Mouse (Mus musculus) midbrain, embryonic 14.5 days (tissue): Measurements from ENCODE around the gene Slc4a5. TPM values are rescaled to one million over a fixed set of nuclear protein-coding genes. Genes with fewer than 3 reads are reported as not detected.

Experiments used
- ATAC-seq: fragments of 200-750 bp; cut with Nextera tagmentation; 2 replicates; pipeline ENCODE4 v1.8.0; 2017; ENCODE audit warnings: moderate number of reproducible peaks, moderate library complexity; ENCODE audit not compliant: low FRiP score, low TSS enrichment
- DNase-seq: peaks from one replicate; pipeline ENCODE4 v3.0.0-alpha.2; 2015
- H3K27ac ChIP-seq: fragments of 300-500 bp; sonication (generic); replicated peaks from 2 replicates; pipeline ENCODE4 v1.5.1; 2014; ENCODE audit warnings: mild to moderate bottlenecking, low read depth, low read length, moderate library complexity
- H3K27me3 ChIP-seq: fragments of 300-500 bp; sonication (generic); 2 replicates; pipeline ENCODE4 v1.6.1; 2014; ENCODE audit warnings: low read length, control low read depth, mixed read lengths; ENCODE audit not compliant: control insufficient read depth, insufficient read depth
- H3K36me3 ChIP-seq: fragments of 300-500 bp; sonication (generic); 2 replicates; pipeline ENCODE4 v1.6.1; 2014; ENCODE audit warnings: low read length, control low read depth; ENCODE audit not compliant: control insufficient read depth, insufficient read depth
- H3K4me1 ChIP-seq: fragments of 300-500 bp; sonication (generic); 2 replicates; pipeline ENCODE4 v1.6.1; 2014; ENCODE audit warnings: mild to moderate bottlenecking, antibody characterized with exemption, low read length, control low read depth; ENCODE audit not compliant: control insufficient read depth, insufficient read depth
- H3K4me2 ChIP-seq: fragments of 300-500 bp; sonication (generic); 2 replicates; pipeline ENCODE4 v1.6.1; 2014; ENCODE audit warnings: mild to moderate bottlenecking, low read length, moderate library complexity
- H3K4me3 ChIP-seq: fragments of 300-500 bp; sonication (generic); replicated peaks from 2 replicates; pipeline ENCODE4 v1.5.1; 2014; ENCODE audit warnings: low read depth, low read length
- H3K9ac ChIP-seq: fragments of 300-500 bp; sonication (generic); replicated peaks from 2 replicates; pipeline ENCODE4 v1.6.1; 2014; ENCODE audit warnings: mild to moderate bottlenecking, low read length, moderate library complexity
- H3K9me3 ChIP-seq: fragments of 300-500 bp; sonication (generic); 2 replicates; pipeline ENCODE4 v1.6.1; 2016; ENCODE audit warnings: low read length, control low read depth, mixed read lengths; ENCODE audit not compliant: control insufficient read depth
- WGBS: fragments of 180-500 bp; shearing (Covaris S2); extraction: QIAGEN DNeasy Blood & Tissue Kit; methylation state at CpG from one replicate; pipeline ENCODE4 v1.1.7; 2014; 5-methylcytosine and 5-hydroxymethylcytosine counted together
- polyA plus RNA-seq: library from polyadenylated mRNA; unstranded; fragments of >200 nt; fragmentation: Nextera tagmentation; extraction: Ambion mirVana; gene quantifications from 2 replicates; pipeline ENCODE4 v1.2.1, GENCODE M21; 2014

Slc4a5 gene
- polyA plus RNA-seq = 0.27 and 0.55 TPM in 2 replicates

DNA sequence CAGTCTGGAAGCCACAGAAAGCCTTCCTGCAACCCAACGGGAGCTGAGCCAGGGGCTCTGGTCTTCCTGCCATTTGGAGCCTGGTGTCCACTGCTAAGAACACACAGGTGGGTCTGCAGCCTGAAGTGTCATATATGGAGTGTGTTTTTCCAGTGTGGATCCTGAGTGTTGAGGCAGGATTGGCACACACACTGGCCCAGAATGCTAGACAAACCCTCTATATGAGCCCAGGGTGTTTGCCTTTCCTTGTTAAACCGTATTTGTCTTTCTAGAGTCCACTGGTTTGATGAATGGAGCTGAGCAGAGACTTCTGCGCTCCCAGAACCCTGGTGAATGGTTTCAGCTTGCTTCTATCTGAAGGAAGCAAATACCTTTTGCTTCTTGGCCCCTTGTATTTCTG, at the start of gene Slc4a5:
TSS of gene Slc4a5 (plus strand) at position 15 of the 400 bp plus-strand sequence.
- Histone ChIP-seq H3K9ac (no peak within 1 kb of the TSS), H3K4me1 (no peaks in the 10 kb centered on the region), H3K9me3 (no peaks in the 10 kb centered on the region), H3K4me2 (no peak within 1 kb of the TSS), H3K4me3 (no peak within 1 kb of the TSS), H3K27me3 (no peaks in the 10 kb centered on the region), H3K36me3 (no peaks in the 10 kb centered on the region), H3K27ac (no peak within 1 kb of the TSS)
- 76% methylated on average over 3 of the region's 3 CpGs for WGBS
- DNase-seq (no peak), ATAC-seq (no peak)

DNA sequence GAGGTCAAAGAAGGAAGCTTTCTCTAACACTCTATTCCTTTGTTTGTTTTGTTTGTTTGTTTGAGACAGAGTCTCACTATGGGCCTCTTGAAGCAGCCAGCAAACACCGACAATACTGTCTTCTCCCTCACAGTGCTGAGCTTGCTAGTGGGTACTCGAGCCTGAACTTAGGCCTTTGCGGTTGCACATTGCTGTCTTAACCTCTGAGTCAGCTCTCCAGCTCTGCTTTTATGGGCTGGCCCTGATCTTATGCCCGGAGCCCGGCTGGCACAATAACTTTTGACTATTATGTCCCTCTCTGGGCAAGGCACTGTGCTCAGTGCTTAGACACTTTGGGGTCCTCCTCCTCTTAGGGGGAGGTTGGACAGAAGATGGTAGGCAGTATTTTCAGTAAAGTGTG, 49.8 kb upstream of the Slc4a5 start:
- H3K27me3 ChIP-seq = no peaks in the 10 kb centered on the region
- H3K27ac ChIP-seq = no peak overlapping the region
- H3K36me3 ChIP-seq = 0 out of 2 replicates have a peak, but pooled peaks cover 3% of the 10 kb centered on the region
- peaks cover 23% of the 10 kb centered on the region for H3K4me1 ChIP-seq
- no peak overlapping the region for H3K9ac ChIP-seq
- H3K4me2 ChIP-seq = no peak overlapping the region
- WGBS = 89% methylated on average over 5 of the region's 5 CpGs
- H3K9me3 ChIP-seq = no peaks in the 10 kb centered on the region
- ATAC-seq (no peak), DNase-seq (no peak)
- H3K4me3 ChIP-seq = no peak overlapping the region

DNA sequence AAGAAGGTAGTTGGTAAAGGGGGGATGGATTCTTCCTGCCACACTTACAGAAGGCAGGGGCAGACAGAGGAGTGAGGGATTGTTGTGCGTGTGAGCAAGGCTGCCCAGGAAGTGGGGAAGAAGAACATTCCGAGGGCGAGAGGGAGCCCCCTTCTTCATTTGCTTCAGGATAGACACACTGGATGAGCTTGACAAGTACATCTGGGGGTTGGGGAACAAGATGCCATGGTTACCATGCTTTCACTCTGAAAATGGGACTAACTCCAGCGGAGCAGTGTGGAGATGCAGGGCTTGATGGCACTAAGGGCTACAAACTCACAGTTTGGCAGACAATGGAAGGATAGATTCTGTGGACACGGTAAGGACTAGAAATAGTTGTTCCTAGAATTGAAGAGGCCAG, 48.6 kb upstream of the Slc4a5 start:
- 74% methylated on average over 5 of the region's 5 CpGs for WGBS
- H3K9ac ChIP-seq = peak overlapping the region; percentile 35; the same call in 1 of the 2 replicates
- no peak overlapping the region for H3K27ac ChIP-seq
- 0 out of 2 replicates have a peak, but pooled peaks cover 3% of the 10 kb centered on the region for H3K36me3 ChIP-seq
- H3K4me1 ChIP-seq = peaks cover 19% of the 10 kb centered on the region
- ATAC-seq (no peak), DNase-seq (no peak)
- H3K4me3 ChIP-seq = peak overlapping the region; percentile 38; the same call in 1 of the 2 replicates
- H3K4me2 ChIP-seq = peak overlapping the region; percentile 51
- H3K27me3 ChIP-seq = no peaks in the 10 kb centered on the region
- no peaks in the 10 kb centered on the region for H3K9me3 ChIP-seq

DNA sequence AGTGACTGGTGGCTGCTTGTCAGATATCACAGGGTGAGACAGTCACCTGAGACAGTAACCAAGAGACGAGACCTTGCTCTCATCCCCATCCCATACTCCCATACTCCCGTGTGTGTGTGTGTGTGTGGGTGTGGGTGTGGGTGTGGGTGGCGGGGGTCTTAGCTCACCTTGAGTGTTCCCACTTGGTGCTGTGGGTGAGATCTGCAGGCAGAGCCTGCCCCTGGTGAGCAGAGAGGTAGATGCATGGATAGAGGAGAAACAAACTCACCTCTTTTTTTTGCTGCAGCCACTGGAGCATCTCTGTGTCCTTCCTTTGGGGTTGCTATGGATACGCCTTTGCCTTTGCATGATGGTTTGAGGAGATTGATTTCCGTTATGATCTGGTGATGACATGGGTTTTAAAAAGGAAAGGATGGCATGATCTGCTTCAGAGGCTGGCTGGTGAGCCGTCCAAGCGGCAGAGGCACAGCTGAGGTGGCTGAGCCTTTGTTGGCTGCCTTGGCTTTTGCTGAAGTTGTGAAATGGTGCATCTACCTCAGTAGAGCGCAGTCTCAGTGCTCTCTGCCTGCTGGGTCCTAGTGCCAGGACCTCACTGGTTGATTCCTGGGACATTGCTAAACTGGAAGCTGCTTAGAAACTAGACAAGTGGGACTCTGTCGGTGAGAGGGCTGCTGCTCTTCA, 47.2 kb upstream of the Slc4a5 start:
- Histone ChIP-seq H3K27ac (peak overlapping the region; percentile 76), H3K9me3 (no peaks in the 10 kb centered on the region), H3K4me3 (peak overlapping the region; percentile 38), H3K4me2 (peak overlapping the region; percentile 51), H3K9ac (peak overlapping the region; percentile 47), H3K27me3 (no peaks in the 10 kb centered on the region), H3K36me3 (0 out of 2 replicates have a peak, but pooled peaks cover 3% of the 10 kb centered on the region), H3K4me1 (peaks cover 11% of the 10 kb centered on the region)
- ATAC-seq = peak; percentile 27; the same call in 1 of the 2 replicates
- 43% methylated on average over 9 of the region's 9 CpGs for WGBS
- peak; percentile 67 for DNase-seq

DNA sequence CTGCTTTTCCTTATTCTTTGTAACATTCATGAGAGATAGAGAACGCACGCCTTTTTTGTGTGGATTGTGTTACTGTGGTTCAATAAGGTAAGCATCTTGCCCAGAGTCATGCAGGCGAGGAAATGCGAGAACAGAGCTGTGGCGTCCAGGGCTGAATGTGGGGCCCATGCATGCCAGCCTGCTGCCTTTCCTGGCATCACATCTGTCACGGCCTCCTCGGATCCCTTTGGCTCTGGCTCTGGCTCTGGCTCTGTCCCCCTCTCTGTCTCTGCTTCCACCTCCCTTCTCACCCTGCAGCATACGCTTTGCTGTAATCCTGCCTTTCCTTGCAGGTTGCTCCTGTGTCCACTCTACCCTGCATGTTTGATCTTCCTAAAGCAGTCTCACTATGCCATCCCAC, 43.6 kb upstream of the Slc4a5 start:
- WGBS = 88% methylated on average over 8 of the region's 8 CpGs

DNA sequence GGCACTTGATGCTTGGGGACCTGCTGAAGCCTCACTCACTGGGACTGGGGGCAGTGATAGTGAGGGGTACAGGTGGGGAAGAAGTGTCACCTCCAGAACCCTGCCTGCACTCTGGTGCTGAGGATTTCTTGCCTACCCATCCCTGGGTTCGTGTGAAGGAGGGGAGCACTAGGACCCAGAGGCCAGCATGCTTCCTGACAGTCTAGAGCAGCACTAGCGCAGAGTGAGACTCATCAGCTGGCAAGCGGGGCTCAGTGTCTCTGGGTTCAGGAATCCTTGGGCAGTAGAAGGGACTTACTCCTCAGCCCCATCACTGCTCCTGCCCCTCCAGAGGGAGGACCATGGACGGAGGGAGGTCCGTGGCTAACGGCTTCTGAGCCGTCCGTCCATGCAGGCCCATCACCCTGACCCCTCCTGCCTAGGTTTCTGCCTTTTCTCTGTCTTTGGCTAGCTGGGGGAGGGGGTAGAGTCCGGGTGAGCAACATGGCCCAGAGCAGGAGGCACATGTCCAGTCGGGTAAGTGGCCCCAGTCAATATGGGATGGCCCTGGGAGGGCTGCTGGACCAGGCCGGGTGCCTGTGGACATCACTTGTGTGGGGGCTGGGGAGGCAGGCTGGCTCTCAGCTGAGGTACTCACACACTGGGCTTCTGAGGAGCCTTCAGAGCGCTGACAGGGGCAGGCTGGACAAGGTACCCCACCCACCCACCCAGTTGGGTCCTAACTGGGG, 40.1 kb upstream of the Slc4a5 start:
- peaks cover 25% of the 10 kb centered on the region for H3K36me3 ChIP-seq
- H3K9ac ChIP-seq = peak overlapping the region; percentile 59
- ATAC-seq (peak; percentile 81), DNase-seq (peak; percentile 83)
- peak overlapping the region; percentile 74 for H3K4me2 ChIP-seq
- peak overlapping the region; percentile 44 for H3K4me3 ChIP-seq
- H3K4me1 ChIP-seq = peaks cover 12% of the 10 kb centered on the region
- no peaks in the 10 kb centered on the region for H3K27me3 ChIP-seq
- WGBS = 15% methylated on average over 12 of the region's 12 CpGs
- no peaks in the 10 kb centered on the region for H3K9me3 ChIP-seq
- peak overlapping the region; percentile 68 for H3K27ac ChIP-seq

More for the DNA sequence above, 43.6 kb upstream of the Slc4a5 start:
- H3K9me3 ChIP-seq = no peaks in the 10 kb centered on the region
- no peak overlapping the region for H3K4me2 ChIP-seq
- no peak overlapping the region for H3K27ac ChIP-seq
- no peak for DNase-seq
- peaks cover 19% of the 10 kb centered on the region for H3K4me1 ChIP-seq
- ATAC-seq = no peak
- H3K4me3 ChIP-seq = no peak overlapping the region
- H3K9ac ChIP-seq = no peak overlapping the region
- no peaks in the 10 kb centered on the region for H3K27me3 ChIP-seq
- no peaks in the 10 kb centered on the region for H3K36me3 ChIP-seq

DNA sequence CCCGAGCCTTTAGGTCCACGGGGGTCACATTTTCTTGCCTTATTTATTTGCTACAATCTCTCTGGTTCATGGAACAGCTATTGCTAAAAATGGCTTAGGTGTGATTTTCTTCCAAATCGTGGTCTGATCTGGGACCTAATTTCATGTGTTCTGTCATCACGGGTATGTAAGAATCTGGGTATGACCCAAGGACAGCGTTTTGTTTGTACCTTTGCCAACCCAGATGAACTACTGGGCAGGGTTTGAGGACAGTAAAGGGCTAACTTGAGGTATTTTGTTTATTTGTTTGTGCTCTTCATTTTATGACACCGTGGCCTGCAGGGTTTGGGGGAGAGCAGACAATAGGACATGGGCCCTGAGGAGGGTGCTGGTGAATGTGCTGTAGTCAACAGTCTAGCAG, 39.0 kb upstream of the Slc4a5 start:
- Histone ChIP-seq H3K4me1 (peaks cover 17% of the 10 kb centered on the region), H3K4me3 (no peak overlapping the region; the same call in 1 of the 2 replicates), H3K27ac (no peak overlapping the region), H3K9me3 (no peaks in the 10 kb centered on the region), H3K4me2 (peak overlapping the region; percentile 74), H3K36me3 (peaks cover 29% of the 10 kb centered on the region), H3K9ac (0 out of 2 replicates have a peak overlapping the region, but pooled peaks have one; percentile 1), H3K27me3 (no peaks in the 10 kb centered on the region)
- DNase-seq (no peak), ATAC-seq (no peak)
- WGBS = 88% methylated on average over 6 of the region's 6 CpGs

DNA sequence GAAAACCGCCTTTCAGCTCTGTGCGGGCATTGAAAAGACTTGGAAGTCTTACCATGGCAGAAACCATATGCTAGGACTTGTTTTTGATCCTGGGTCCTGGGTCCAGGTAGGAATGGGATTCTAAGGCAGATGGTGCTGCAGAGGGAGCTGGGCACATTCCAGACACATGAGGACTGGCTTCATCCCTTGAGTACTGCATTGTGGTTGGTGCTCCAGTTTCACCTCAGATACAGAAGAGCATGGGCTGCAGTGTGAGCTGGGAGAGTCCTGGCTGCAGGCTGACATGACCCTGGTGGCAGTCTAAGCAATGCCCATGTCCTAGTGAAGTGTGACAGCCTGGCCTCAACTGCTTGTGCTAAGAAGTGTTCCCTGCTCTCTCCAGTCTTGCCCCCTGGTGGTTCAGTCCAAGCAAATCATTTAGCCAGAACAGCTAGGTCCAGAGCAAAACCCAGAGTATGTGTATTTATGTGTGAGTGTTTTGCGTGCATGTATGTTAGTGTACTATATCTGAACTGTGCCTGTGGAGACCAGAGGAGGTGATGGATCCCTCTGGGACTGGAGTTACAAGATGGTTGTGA, 34.7 kb upstream of the Slc4a5 start:
- DNase-seq (peak; percentile 39), ATAC-seq (no peak)
- Histone ChIP-seq H3K9me3 (no peaks in the 10 kb centered on the region), H3K27ac (peak overlapping the region; percentile 93; the same call in 1 of the 2 replicates), H3K9ac (0 out of 2 replicates have a peak overlapping the region, but pooled peaks have one; percentile 81), H3K36me3 (peaks cover 42% of the 10 kb centered on the region), H3K4me1 (peaks cover 26% of the 10 kb centered on the region), H3K4me3 (no peak overlapping the region), H3K27me3 (no peaks in the 10 kb centered on the region), H3K4me2 (no peak overlapping the region)
- 90% methylated on average over 3 of the region's 3 CpGs for WGBS
